Mouse (Mus musculus) retina, adult 2 months (tissue): ENCODE data around the gene Grik2.

Experiments
- DNase-seq: peaks from one replicate; pipeline ENCODE4 v3.0.0-alpha.2; 2012; ENCODE audit warnings: low read depth, low spot score

The Grik2 gene

DNA sequence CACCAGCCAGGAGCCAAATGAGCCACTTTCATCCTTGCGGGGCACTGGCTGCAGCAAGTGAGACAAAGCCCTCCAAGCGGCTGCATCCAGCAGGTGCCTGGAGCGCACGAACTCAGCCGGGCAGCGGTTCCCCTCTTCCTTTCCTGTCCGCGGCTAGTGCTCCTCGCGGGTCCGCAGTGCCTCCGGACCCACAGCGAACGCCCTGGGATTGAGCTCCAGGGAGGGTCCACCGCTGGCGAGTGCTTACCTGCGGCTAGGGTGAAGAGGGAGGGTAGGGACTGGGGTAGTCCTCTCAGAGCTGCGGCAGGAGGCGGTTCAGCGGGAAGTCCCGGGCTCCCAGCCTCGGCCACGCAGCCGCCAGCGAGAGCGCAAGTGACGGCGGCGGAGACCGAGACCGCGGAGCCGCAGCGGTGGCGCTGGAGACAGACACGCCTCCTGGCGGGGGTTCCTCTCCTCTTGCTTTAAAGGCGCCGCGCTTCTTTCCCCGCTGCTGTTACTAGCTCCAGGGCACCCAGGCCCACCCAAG lies at the start of gene Grik2:
TSS of gene Grik2 (minus strand) at position 386 of the 526 bp plus-strand sequence.
- DNase-seq = no peak

- no peak for DNase-seq
Observed at GRCm38 (mm10) chr10:49834392-49834791, 45.8 kb upstream of the Grik2 start.

DNA sequence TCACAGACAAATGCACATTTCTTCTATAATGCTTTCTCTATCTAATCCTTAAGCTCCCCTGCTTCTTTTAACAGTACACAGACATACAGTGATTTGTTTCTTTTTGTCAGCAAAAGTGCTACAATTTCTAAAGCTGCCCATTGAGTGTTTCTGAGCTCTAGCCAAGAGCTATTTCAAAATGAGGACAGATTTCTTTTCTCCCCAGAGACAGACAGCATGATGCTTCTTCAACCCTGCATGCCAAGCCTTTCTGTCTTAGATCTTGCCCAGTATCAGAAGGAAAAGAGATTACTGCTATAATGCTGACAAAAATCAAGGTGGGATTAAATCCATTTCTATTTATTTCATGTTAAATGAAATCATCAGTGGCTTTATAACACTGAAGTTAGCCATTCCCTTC lies 18.7 kb upstream of the Grik2 start:
- no peak for DNase-seq

- no peak for DNase-seq
Observed at GRCm38 (mm10) chr10:49801001-49801400, 12.4 kb upstream of the Grik2 start.

GRCm38 (mm10) chr10:49794129-49794528 lies 5.6 kb upstream of the Grik2 start:
- no peak for DNase-seq

DNA sequence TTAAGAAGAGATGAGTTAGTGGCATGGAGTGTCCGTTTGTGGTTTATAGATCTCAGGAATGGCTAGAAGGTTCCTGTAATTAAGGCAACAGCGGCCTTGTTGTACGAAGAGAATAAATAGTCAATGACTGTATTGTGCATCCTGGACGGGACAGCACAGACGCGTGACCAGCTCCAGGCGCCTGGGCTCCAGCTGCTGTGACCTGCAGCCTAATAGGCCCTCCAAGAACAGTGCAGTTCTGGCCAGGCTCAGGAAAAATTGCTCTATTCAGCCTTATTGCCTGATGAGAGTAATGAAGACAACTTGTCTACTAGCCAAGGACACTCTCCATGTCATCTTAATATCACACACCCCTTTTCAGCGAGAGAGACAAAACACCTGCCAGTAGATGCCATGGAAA lies 1.8 kb upstream of the Grik2 start:
- DNase-seq = no peak

DNA sequence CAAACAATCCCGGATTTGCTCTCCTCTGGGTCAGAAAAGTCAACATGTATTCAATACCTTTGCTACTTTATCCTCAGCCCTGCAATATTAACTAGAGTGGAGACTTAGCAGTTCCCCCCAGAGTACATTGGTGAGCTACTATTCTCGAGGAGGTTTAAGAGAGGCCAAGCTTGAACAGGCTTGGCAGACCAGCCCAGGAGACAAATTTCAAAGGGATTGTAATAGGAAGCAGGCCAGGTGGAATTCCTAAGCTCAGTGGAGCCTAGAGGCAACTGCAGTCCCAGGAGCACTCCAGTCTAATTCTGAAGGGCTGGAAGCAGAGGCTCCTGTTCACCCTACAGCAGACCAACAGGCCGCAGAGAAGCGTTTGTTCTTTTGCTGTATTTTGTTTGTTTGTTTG lies 1.1 kb upstream of the Grik2 start:
- DNase-seq = no peak

GRCm38 (mm10) chr10:49788914-49789313 lies 348 bp upstream of the Grik2 start:
- no peak for DNase-seq

DNA sequence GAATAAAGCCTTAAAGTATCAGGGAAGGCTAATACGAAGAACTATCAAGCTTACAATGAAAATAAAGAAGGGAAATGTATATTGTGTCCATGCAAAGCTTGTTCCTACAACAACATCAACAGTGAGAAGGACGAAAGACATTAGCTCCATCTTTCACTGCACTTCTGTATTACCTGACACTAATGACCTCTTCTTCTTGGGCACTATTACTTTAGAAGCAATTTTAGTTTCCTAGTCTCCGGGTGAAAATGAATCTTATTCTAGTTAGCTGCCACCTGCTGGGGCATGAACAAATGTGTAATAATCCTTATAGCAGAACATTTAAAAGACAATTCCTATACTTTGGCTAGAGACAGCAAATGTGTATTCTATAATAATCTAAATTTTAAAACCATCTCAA lies 1.9 kb downstream of the Grik2 start:
- DNase-seq = no peak

DNA sequence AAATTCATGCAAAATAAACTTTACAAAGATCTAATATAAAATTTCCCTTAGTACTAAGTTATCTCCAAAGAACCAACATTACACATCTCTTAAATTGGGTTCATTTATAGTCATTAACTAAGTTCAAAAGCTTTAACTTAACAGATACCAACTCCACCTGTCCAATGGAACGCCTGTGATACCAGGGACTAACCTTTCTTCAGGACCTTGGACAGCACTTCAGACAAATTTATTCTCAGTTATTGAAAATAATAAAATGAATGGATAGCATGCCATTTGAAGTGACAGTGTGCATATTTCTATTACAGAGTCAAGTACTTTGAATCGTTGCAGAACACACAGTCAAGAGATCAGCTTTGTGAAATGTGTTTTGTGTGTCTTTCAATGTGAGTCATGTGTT lies 3.1 kb downstream of the Grik2 start:
- DNase-seq = no peak

DNA sequence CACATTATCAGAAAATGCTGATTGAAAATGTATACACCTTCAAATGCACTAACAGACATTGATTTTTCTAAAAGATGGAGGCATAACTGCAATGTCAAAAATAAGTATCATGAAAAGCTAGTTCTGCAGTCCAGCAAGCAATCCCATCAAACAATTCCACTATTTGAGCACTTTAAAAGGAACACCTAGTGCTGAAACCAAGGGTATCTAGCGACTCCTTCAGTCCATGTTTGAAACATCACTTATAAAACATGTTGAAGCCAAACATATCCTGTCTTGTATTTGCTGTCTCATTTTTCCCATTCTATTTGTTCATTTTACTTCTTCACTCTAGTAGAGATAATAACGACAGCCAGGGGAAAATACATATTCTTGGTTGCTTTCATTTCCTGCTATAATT lies 3.7 kb downstream of the Grik2 start:
- no peak for DNase-seq

GRCm38 (mm10) chr10:49782741-49783691 lies 5.5 kb downstream of the Grik2 start:
- DNase-seq = no peak

- DNase-seq = no peak
Observed at GRCm38 (mm10) chr10:49782061-49782460, 6.5 kb downstream of the Grik2 start.

- no peak for DNase-seq
Observed at GRCm38 (mm10) chr10:49780430-49780829, 8.1 kb downstream of the Grik2 start.

- no peak for DNase-seq
Observed at GRCm38 (mm10) chr10:49768897-49769296, 19.7 kb downstream of the Grik2 start.

DNA sequence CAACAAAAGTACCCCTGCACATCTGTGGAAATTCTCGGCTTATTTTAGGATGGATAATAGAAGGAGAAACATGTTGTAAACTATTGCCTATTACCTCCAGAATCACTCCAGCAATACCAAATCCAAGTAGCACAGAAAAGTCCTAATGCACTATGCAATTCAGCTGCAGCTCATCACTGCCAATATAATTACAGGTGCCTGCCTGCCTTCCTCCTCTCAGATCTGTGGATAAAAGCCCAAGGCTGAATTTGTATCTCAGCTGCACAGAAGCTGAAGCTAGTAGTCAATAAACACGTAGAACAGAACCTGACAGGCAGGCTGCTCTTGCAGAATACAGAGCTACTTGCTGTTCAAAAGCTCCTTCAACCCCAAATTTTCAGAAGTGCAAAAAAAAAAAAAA lies 21.0 kb downstream of the Grik2 start:
- DNase-seq = no peak

DNA sequence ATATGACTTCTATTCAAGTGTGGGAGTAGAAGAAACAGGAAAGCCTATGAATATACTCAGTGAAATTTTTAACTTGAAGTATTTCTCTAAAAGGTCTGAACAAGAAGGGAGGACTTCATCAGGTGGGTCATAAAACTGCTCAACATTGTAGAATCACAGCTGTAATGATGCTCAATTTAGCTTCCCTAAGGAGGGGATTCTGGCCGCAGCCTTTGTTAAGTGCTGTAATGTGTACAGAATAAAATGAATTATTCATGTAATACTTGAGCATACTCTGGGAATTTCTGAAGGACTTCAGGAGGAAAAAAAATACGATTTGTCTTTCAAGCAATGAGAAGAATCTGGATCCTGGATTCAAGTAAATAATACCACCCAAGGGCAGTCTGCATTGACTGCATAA lies 26.0 kb downstream of the Grik2 start:
- no peak for DNase-seq

- DNase-seq = no peak
Observed at GRCm38 (mm10) chr10:49751769-49752168, 36.8 kb downstream of the Grik2 start.

DNA sequence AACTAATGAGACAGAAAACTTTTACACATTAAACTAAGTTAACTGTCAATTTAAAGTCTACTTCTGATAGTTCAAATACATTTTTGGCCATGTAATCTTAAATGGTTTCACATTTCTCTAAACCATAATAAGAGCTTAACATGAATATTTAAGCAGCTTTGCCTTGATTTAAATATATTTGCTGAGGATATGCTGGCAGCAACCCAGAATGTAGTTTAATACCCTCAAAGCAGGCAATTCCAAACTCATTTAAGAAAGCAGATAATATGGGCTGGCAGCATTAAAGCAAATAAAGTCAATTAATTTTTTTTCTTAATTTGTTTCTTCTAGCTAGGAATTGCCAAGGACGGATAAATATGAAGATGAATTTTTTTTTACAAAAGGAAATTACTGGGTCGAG lies 56.7 kb downstream of the Grik2 start:
- DNase-seq = no peak

DNA sequence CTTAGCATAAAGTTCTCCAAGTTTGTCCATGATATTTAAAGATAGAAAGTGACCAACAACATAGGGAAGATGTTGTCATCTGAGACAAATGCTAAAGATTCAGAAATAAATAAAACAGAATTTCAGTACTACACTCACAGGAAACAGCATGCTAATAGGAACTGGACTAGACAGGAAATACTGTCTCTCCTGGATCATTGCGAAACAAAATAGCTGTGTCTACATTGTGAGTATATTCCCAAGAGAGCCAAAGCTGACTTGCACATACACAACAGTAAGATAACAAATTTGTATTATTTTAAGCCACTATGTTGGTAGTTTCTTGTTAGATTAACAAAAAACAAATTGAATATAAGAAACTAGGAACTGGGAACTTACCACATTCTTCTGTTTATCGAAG lies 64.9 kb downstream of the Grik2 start:
- no peak for DNase-seq

DNA sequence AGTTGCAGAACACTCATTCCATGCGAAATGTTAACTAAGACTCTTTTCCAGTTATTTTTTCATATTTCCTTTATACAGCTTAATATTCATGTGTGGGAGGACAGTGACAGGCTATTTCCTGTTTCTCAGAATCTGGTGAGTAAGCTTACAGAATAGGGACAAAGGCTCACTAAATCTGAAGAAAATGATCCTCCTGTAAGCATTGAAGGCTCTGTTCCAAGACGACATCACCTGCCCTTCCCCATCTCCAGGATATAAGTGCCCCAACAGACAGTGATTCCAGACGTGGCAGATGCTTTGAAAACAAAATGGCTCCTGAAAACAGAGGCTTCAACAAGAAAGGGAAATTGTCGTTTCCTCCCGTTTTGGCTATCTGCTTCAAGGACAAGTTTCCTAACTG lies 71.7 kb downstream of the Grik2 start:
- no peak for DNase-seq

- DNase-seq = no peak
Observed at GRCm38 (mm10) chr10:49709748-49710147, 78.8 kb downstream of the Grik2 start.

GRCm38 (mm10) chr10:49704446-49704845 lies 84.1 kb downstream of the Grik2 start:
- no peak for DNase-seq
